Mouse (Mus musculus) MN1 (cell line): ENCODE results near the gene Adam19.

ENCODE experiments used
- DNase-seq: peaks from one replicate; pipeline ENCODE4 v3.0.0-alpha.2; 2016; ENCODE audit warnings: low spot score

Gene Adam19

GRCm38 (mm10) chr11:46107046-46107445 is 51.3 kb downstream of the Adam19 start:
- DNase-seq, result no peak

GRCm38 (mm10) chr11:46109206-46109605 is 53.4 kb downstream of the Adam19 start:
- DNase-seq, result no peak

DNA sequence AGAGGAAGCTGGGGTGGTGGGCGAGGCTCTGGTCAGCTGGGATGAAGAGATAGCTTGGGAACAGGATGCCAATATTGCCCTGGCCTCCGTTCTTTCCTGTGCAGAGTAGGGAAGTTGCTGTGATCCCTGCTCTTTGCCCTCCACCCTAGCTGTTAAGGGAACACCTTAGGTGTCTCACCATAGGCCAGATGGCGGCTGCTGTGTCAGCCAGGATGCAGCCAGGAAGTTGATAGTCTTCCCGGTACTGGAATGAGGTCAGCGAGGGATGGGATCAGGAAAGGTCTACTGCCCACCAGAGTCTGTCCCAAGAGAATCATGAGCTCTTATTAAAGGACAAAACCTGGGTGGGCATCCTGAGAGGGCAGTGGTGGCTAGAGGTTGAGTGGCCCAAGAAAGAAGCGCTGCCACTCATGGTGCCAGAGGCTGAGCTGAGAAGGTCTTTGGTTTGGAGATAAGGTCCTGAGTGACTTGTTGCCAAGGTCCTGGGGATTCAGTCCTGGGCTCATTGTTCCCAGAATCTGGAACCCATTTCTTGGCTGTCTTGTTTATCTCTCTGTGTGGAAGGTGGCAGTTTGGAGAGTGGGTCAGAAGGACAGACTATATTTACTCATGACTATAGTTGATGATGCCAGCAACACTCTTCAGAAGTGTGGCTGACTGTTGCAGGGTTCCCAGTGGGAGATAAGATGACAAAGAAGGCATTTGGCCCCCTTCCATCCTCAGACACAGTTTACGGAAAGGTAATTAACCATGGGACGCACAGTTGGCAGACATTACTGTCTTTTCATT is 54.6 kb downstream of the Adam19 start:
- DNase-seq, result no peak

- DNase-seq, result no peak
These were observed 55.1 kb downstream of the Adam19 start for GRCm38 (mm10) chr11:46110945-46111287.

DNA sequence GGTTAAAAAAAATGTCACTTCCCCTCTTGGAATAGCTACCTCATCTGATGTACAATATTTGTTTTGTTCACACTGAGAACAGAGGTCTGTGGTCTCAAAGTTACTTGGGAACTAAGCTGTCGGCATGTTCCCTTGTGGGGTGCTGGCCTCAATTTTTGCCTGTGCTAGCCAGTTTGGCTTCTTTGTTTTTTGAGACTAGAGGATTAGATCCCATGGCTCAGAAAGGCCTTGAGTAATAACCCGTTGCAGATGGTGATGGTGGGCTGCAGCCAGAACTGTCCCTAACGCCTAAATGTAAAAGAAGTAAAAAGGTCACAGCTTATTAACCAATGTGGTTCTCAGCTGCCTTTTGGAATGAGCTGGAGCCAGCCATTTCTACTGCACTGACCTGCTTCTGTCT is 57.4 kb downstream of the Adam19 start:
- DNase-seq, result no peak

DNA sequence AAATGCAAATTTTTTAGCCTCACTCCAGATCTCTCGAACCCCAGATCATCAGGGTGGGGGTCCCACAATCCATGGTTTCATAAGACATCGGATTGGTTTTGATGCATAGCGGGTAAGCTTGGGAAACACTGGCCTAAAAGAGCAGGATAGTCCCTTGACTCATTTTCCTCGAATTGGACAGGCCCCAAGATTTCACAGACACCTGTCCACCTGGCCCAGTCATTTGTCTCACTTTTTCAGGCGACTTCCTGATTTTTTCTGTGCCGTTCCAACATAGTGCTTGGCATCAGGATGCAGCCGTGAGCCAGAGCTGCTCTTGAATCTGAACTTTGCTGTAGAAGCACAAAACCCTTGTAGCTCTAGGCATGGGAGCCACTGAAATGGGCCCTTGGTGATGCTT is 58.4 kb downstream of the Adam19 start:
- DNase-seq, result no peak

GRCm38 (mm10) chr11:46115011-46115410 is 59.2 kb downstream of the Adam19 start:
- no peak for DNase-seq

- DNase-seq, result no peak
These were observed 59.8 kb downstream of the Adam19 start for GRCm38 (mm10) chr11:46115411-46116173.

- no peak for DNase-seq
These were observed 60.7 kb downstream of the Adam19 start for GRCm38 (mm10) chr11:46116510-46116909.

DNA sequence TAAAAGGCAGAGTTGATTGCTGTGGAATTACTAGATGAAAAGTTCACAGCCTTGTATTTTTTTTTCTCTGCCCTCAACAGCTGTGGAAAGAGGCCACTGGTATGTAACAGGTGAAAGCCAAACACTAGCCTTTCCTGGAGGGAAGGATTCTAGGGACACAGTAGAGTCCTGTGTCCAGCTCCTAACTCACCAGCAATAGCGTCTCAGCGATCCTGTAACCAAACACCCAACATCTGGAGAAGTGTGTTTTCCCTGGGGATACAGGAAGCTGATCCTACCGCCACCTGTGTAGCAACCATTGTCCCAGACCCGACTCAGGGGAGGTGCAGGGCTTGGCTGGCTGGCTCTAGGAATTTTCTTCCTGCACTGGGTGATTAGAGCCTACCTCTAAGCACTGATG is 63.8 kb downstream of the Adam19 start:
- DNase-seq, result no peak

- DNase-seq, result no peak
These were observed 64.3 kb downstream of the Adam19 start for GRCm38 (mm10) chr11:46120084-46120483.

- no peak for DNase-seq
These were observed 65.9 kb downstream of the Adam19 start for GRCm38 (mm10) chr11:46121666-46122065.

GRCm38 (mm10) chr11:46122875-46123274 is 67.1 kb downstream of the Adam19 start:
- no peak for DNase-seq

DNA sequence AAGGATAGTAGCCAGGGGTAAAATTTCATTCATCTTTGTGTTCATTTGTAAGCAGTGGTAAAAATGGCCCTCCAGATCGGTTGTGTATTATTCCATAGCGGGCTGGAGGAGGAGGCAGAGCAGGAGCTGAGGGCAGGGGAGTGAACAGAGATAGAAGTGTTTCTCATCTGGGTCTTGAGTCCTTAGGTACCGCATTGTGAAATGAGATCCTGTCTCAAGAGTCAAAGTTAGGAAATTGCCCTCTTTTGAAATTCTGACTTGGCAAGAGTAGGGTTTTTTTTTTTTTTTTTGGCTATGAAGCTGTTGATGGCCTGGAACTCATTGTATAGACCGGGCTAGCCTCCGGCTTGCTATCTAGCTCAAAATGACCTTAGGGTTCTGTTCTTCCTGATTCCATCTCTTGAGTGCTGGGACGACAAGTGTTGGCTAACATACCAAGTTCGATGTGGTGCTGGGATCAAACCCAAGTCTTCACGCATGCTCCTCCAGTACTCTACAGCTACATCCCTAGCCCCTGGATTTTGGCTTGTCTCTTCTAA is 67.6 kb downstream of the Adam19 start:
- no peak for DNase-seq

DNA sequence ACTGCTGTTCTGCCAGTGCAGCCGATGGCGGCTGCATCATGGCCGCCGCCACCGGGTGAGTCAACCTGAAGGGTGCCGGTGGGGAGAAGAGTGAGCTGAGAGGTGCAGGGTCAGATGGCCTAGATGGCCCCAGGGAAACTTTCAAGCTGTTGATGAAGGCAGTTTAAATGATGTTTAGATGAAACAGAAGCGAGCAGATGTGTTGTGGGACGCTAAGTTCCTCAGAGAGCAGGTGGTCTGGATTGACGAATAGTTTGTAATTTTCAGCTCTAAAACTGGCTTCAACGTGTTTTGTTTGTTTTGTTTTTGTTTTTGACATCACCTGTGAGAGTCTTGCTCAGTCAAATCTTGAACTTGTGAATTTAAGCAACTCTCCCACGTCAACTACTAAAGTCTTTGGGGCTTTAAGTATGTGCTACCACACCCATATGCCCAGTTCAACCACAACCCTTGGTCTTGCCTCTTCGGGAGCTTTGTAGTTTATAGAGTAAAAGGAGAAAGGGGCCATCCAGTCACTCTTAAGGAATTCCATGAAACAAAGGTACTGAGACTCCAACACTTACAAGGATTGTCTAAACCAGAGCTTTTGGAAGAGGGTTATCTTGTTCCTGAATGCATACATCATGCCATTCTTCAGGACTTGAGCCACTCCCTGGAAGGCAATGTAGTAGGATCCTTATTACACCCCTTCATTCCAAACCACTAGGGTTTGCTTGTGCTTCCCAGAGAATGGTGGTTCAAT is 69.5 kb downstream of the Adam19 start:
- no peak for DNase-seq

DNA sequence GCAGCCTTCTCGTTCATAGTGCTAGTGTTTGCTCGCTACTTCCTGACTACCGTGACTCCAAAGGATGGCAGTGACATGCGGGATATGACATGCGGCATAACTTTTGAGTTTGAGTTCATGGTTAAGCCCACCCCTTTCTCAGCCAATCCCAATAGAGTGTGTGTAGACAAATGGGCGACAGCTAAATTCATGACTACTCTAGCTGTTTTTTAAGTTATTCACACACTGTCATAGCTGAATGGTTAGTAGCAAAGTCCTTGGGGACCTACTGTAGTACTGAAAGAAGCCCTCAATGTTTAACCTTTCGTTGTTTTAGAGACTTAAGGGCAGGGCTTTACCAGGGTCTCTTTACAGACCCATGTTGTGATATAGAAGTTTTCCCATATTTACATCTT is 70.0 kb downstream of the Adam19 start:
- no peak for DNase-seq

DNA sequence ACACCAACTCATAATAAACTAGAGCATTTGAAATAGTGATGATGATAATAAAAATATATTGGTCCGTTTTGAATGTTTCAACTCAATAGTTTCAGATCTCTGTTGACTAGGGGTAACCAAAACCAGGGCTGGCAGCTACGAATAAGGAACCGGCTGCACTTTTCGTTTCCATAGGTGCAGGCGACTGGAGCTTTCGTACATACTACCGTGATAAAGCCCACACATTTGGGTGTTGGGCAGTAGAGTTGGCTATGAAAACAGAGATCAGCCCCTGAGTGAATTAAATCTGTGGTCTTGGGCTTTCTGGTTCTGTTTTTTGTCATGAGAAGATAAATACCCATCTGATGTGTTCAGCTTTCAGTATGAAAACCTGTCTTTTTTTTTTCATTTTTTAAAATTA is 70.5 kb downstream of the Adam19 start:
- no peak for DNase-seq

GRCm38 (mm10) chr11:46126827-46127410 is 71.1 kb downstream of the Adam19 start:
- DNase-seq, result no peak

DNA sequence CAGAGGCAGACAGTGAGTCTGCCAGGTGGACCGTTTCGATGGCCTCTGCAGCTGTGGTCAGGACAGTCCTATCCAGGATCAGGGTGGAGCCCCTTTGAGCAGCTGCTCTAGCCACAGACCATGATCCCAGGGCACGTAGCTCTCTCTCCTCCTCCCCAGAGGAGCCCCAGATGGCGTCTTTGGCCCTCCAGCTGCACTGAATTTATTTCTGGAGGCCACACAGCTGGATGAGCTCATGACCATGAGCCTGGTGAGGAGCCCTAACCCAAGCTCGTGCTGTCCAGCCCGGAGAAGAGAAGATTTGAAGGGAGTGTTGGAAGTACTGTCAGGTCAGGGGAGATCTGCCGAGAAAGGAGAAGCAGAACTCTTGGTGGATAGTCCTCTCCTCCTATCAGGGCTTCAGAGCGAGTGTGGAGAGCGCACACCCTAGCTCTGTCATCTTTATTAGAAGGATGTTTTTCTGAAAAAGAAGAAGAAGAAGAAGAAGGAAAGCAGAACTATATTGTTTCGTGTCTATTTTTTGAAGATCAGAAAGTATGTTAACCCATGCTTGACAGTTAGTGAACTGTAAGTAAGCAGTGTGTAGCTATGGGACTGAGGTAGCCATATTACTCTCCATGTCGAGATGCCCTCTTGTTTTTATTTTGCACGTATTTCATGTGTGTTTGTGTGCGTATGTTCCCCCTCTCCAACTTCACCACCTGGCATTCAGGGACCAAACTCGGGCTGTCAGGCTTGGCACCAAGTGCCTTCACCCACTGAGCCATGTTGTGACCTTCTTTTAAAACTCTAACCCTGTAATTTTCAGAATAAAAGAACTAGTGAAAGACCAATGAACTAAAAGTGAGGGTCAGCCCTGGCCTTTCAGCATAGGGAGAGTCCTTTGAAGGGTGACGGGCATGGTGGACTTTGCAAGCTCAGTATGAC is 72.1 kb downstream of the Adam19 start:
- DNase-seq, result no peak

DNA sequence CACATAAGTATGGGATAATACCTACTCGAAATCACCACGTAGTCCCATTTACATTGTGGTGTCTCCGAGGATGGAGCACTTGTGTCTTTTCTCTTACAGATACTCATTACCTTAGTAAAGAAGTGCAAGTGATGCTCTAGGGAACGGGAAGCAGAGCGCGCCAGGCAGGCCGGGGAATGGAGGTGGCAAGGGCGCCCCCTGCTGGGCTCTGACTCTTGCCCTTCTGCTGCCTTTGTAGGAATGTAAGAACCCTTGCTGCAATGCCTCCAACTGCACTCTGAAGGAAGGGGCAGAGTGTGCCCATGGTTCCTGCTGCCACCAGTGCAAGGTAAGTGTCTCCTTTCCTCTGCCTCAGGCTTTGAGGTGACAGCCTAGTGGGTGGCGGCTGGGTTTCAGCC is 72.8 kb downstream of the Adam19 start:
- no peak for DNase-seq
